Mouse (Mus musculus): ENCODE data around the gene Ccdc28a.

Gene Ccdc28a

GRCm38 (mm10) chr10:18194737-18195141 is 40.1 kb downstream of the Ccdc28a start:
- in situ Hi-C loops (cut with MboI, MseI) = loop anchor here (5.0 kb wide), 1 partner anchor 142 kb away; no protein-coding TSS in a partner anchor

- in situ Hi-C loops (cut with MboI, MseI) = loop anchor here (5.0 kb wide), 1 partner anchor 142 kb away; no protein-coding TSS in a partner anchor
Observed at GRCm38 (mm10) chr10:18194156-18194555, 40.6 kb downstream of the Ccdc28a start.

DNA sequence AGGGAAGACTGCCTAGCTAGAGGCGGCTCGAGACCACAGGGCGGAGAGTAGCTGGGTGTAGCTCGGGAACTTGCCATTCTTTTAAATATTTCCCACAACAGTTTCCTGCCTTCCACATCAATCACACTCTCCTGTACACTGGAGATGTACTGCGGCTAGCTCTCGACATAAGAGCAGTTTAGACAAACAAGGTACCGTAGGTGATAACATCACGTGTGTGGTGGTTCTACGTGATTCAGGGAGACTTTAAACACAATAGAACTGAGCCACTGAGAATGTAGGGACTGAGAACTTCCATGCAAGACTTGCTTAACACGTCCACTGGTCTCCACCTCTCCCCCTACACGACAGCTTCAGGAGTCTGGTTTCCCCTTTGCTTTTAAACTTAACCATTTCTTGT is 41.6 kb downstream of the Ccdc28a start:
- in situ Hi-C loops (cut with MboI, MseI) = loop anchor here (5.0 kb wide), 1 partner anchor 141 kb away; no protein-coding TSS in a partner anchor

DNA sequence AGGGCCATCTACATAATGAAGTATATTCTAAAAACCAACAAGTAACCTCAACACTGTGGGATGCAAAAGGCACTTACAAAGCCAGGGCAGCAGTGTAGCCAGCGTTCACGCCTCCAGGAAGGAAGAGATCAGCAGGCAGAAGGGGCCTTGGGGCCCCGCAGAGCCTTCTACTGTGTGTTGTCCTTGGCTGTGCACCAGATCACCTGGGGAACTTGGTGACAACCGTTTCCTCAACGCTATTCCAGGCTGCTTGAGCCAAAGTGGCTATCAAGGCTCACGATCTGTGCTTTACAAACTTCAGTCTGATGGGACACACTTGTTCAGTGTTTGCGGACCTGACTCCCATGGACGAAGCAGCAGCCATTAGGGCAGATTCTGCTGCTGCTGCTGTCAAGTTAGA is 43.1 kb downstream of the Ccdc28a start:
- in situ Hi-C loops (cut with MboI, MseI) = loop anchor here (5.0 kb wide), 1 partner anchor 139 kb away; no protein-coding TSS in a partner anchor

DNA sequence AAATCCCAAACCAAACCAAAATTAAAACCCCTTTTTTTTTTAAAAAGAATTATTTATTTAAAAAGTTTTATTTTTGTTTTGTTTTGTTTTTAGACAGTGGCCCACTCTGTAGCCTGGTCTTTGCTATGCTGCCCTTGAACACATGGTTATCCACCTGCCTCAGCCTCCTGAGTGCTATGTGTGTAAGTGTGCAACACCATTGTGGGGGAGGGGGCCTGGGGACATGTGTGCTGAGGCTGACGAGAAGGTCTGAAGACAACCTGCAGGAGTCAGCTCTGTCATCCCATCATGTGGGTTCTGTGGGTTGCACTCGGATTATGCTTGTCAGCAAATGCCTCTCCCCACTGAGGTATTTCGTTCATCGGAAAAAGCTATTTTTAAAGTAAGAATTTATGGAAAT is 45.3 kb downstream of the Ccdc28a start:
- in situ Hi-C loops (cut with MboI, MseI) = no loop called here

DNA sequence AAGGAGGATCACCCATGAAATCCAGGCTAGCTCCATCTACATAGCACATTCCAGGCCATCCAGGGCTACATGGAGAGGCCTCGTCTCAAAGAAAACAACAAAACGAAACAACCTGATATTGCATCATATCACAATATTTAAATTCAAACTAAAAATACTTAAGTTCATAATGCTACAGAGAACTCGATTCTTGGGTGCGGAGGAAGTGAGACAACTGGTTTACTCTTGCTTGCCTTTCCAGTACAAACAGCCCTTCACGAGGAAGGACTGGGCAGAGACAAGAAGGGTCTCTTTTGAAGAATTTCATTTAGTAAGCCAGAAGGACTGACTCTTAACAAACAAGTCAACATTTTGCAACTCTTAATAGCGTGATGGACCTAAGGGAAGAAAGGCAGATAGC is 46.2 kb downstream of the Ccdc28a start:
- in situ Hi-C loops (cut with MboI, MseI) = no loop called here

DNA sequence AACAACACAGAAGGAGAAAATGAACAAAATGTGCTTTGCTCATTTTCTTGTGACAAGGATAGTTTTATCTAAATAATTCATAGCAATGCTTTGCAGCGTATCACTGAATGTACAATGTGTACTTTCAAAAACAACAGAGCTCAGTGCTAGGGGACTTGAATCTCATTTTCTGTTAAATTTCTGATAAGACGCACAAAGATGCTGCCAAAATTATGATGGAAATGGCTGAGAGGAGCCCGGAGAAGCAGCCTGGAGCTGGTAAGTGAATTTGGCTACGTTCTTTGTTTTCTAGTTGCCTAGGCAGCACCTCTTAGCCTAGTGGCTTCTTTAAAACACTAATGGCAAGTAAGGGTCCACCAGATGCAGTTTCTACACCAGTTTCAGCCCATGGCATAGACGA is 52.6 kb downstream of the Ccdc28a start:
- in situ Hi-C loops (cut with MboI, MseI) = no loop called here

- in situ Hi-C loops (cut with MboI, MseI) = no loop called here
Observed at GRCm38 (mm10) chr10:18177304-18177703, 57.5 kb downstream of the Ccdc28a start.

- in situ Hi-C loops (cut with MboI, MseI) = no loop called here
Observed at GRCm38 (mm10) chr10:18176722-18177121, 58.1 kb downstream of the Ccdc28a start.

DNA sequence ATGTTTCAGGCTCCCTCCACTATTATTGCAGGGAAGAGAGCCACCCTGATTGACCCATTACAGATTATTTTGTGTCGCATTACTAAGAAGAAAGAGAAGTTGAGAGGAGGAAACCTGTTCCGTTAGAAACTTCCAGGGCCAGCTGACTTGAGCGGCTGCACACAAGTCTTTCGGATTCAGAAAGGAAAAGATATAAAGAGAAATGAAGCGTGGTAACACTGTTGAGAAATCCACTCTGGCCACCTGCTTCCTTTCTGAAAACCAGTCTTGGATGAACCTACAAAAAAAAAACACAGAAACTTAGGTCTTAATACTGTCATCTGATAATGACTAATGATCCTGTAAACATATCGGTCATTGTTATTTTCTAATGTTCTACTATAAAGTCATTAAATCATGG is 59.7 kb downstream of the Ccdc28a start:
- in situ Hi-C loops (cut with MboI, MseI) = no loop called here

Data from T-helper 1 cell (primary cell).